Mouse (Mus musculus): ENCODE results near the gene Gm47959.
"Not testable (repeated sequence)": the region's sequence is repeated elsewhere in the genome, so short reads cannot be mapped to it uniquely, and the experiment has no call there.

Gene Gm47959

DNA sequence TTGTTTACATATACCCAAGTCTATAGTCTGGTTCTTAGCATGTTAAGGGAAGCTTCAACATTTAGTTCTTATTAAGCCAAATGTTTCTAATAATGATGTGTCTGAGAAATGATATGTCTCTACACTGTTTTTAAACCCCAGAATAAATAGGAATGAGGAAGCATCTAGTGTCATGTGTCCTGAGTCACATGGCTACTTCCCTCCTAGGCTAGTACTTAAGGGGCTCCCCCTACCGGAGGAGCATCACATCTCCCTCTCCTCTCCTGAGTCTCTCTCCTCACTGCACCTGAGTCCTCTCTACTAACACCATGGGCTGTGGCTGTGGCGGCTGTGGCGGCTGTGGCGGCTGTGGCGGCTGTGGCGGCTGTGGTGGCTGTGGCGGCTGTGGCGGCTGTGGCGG is at the start of gene Gm47959:
Gm47959 (plus strand) TSS at position 243 of the 400 bp plus-strand sequence.
- not testable (repeated sequence) for DNase-seq (ENCODE audit: low spot score in 2 of 2)

DNA sequence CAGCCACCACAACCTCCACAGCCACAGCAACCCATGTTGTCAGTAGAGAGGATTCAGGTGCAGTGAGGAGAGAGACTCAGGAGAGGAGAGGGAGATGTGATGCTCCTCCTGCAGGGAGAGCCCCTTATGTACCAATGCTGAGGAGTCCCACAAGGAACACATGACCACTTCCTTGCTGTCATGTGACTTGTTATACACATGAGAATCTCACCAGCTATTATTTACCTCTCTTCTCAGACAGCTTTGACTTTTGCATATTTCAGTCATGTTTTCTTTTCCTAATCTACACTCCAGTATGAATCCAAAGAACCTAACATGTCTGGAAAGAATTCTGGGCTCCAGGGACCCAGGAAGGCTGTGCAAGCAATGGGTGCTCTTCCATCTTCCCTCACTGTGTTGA is 44.4 kb upstream of the Gm47959 start, which contains the start of gene Gm7544:
Gm7544 (minus strand) TSS at position 101 of the 400 bp plus-strand sequence.
- not testable (repeated sequence) for DNase-seq (ENCODE audit: low spot score in 2 of 2)

DNA sequence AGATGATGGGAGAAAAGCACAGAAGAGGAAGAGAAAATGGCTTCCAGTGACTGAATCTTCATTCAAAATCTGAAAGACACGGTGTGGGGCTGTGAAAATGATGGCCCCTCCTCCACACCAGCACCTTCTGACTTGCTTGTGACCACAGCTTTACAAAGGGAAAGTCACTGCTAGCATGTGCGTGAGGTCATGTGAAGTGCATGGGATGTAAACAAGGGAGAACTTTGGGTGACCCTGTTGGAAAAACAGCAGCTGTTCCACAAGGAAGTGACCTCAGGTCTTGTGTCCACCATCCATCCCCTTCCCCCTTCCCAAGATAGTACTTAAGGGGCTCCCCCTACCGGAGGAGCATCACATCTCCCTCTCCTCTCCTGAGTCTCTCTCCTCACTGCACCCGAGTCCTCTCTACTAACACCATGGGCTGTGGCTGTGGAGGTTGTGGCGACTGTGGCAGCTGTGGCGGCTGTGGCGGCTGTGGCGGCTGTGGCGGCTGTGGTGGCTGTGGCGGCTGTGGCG is 40.4 kb upstream of the Gm47959 start, which contains the start of gene Gm47955:
Gm47955 (plus strand) TSS at position 417 of the 516 bp plus-strand sequence.
- DNase-seq (ENCODE audit: low spot score in 2 of 2): no peak

- no peak for DNase-seq (ENCODE audit: low spot score in 2 of 2)
Observed at GRCm38 (mm10) chr1:82966413-82966812, 33.9 kb upstream of the Gm47959 start.

DNA sequence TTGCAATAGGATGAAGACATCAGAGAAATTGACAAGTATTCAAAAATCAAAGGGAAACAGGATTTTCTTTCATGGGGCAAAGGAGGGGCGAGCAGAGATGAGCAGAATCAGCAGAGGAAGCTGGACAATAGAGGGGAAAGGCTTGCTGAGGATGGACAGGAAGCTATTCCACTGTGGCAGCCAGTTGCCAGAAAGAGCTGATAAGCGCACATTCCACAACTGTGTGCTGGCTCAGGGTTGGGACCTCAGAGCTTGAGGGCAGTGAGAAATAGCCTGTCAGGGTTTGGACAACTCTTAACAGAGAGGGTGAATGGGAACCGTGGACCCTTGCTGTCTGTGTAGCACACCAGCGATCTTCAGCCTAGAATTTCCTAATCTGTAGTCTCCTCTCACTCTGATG is 28.3 kb upstream of the Gm47959 start:
- no peak for DNase-seq (ENCODE audit: low spot score in 2 of 2)

DNA sequence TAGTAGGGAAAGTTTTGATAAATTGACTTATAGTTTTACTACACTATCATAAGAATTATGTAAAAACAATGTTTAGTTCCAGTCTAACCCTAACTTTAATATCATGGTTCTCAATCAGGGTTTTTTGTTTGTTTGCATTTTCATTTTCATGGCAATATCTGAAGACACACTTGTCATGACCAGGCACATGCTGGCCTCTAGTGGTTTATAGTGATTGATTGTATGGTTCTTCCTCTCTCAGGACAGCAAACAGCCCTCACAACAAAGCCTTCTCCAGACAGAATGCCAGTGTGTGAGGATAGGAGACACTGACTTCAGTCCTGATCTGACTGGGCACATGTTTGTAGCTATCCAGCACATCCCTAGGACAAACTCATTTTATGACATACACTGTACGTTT is 27.1 kb upstream of the Gm47959 start:
- no peak for DNase-seq (ENCODE audit: low spot score in 2 of 2)

DNA sequence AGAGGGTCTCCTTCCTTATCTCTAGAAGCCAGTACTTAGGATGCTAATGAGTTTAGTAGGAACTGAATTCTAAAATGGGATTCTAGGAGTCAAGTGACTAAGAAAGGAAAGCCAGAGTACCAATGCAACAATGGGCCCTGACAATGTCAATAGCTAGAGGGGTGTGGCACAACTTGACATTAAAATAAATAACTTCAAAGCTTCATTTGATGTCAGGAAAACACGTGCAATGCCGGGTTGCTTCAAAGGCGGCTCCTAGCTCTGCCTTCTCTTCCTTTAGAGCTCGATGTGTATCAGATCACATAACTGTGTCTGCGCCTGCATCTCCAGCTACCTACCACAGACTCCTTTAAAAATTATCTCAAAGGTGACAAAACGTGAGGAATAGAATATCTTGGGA is 26.4 kb upstream of the Gm47959 start:
- no peak for DNase-seq (ENCODE audit: low spot score in 2 of 2)

- DNase-seq (ENCODE audit: low spot score in 2 of 2): no peak
Observed at GRCm38 (mm10) chr1:82974342-82974741, 26.0 kb upstream of the Gm47959 start.

DNA sequence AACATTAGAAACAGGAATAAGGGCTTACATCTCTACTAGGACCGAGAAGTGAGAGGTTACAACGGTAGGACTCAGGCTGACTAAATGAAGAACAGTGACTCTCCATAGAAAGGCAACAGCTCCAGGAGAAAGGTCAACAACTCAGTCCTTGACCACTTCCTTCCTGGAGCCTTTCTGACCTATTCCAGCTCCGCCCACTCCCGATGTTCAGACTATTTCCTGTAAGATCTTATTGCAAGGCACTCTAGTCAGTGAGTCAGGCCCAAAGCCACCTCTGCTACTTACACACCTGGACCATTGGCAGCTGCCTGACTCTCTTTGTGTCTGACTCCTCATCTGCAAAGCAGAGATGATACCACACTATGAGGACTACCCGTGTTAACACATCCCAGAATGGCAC is 24.6 kb upstream of the Gm47959 start:
- no peak for DNase-seq (ENCODE audit: low spot score in 2 of 2)

GRCm38 (mm10) chr1:82977840-82978239 is 22.5 kb upstream of the Gm47959 start:
- no peak for DNase-seq (ENCODE audit: low spot score in 2 of 2)

GRCm38 (mm10) chr1:82986738-82987137 is 13.6 kb upstream of the Gm47959 start:
- DNase-seq (ENCODE audit: low spot score in 2 of 2): no peak

DNA sequence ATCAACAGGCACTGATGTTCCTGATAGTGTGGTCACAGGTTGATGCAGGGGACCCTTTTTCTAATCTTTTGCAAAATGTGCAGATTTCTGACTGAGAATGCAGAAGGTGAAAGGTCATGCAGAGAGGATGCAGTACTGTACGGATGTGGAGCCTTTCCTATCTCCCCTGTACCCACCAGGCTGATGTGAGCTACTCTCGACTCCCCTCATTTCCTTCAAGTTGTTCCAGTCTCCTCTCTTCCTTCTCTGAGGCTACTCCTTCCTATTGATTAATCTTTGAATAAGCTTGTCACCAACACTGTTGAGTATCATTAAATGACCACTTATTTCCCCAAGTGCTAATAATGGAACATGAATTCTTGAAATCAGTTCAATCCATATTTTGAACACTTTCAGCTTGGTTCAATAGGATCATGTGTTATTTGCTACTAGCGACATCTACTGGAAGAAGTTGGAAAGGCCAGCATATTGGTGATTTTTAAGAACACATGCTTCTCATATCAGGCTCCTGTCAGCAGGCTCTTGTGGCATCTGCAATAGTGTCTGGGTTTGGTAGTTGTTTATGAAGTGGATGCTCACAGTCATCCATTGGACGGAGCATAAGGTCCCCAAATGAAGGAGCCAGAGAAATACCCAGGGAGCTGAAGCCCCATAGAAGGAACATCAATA is 12.7 kb upstream of the Gm47959 start:
- DNase-seq (ENCODE audit: low spot score in 2 of 2): peak in 1 of 2 experiments; percentile 27

DNA sequence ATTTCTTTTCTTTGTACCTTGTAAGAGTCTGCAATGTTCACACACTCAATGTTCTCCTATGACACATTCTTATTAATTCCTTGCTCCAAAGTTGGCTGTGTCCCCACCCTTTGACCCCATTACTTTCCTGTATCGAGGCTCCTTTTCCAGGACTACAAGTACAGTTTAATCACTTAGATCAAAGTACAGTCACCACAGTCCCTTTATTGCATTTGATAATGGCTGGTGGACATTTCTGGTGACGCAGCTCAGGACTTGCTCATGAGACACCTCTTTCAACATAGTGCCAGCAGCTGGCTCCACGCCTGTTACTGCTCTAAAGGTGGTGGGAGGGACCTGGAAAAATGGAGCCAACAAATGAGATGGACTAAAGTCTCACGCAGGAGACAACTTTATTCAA is 9.3 kb upstream of the Gm47959 start:
- no peak for DNase-seq (ENCODE audit: low spot score in 2 of 2)

- no peak for DNase-seq (ENCODE audit: low spot score in 2 of 2)
Observed at GRCm38 (mm10) chr1:82991596-82991995, 8.8 kb upstream of the Gm47959 start.

- DNase-seq (ENCODE audit: low spot score in 2 of 2): no peak
Observed at GRCm38 (mm10) chr1:82992093-82992492, 8.3 kb upstream of the Gm47959 start.

- DNase-seq (ENCODE audit: low spot score in 2 of 2): no peak
Observed at GRCm38 (mm10) chr1:82993947-82994346, 6.4 kb upstream of the Gm47959 start.

DNA sequence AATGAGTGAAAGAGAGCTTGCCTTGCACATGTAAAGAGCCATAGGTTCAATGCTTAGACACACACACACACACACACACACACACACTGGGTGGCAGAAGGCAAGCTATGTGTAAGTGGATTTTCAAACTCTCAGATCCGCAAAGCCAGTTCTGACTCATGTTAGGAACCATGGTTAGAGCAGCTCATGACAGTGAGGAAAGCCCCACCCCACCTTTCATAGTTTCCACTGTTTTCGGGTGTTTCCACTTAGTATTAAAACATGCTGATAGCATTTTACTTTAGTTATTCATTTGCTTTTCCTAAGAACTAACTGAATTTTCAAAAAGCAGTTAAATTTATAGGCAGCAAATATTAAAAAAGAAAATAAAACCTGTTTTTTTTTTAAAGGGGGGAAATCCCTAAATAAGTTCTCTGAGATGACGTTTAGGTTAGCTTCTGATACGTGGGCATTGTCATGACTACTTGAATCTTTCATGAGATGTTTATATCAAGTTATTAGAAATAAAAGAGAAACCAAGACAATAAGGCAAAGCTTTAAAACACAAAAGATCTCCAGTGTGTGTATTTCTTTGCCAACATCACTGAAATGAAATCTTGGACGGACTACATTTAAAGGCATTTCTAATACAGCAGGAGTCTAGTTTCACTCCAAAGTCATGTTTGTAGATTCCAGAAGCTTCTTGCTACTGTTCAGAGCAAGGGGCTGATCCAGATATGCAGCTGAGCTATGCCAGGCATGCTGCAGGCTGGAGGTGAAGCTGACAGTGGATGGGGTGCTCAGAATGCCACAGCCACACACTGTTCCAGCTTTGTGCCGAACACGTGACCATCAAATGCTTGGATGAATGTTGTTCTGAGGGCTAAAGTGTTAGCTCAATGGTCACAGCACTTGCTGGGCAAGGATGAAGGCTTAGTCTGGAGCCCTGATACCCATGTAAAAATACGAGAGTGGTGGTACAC is 6.2 kb downstream of the Gm47959 start:
- no peak for DNase-seq (ENCODE audit: low spot score in 2 of 2)

- DNase-seq (ENCODE audit: low spot score in 2 of 2): no peak
Observed at GRCm38 (mm10) chr1:83007471-83007870, 7.1 kb downstream of the Gm47959 start.

DNA sequence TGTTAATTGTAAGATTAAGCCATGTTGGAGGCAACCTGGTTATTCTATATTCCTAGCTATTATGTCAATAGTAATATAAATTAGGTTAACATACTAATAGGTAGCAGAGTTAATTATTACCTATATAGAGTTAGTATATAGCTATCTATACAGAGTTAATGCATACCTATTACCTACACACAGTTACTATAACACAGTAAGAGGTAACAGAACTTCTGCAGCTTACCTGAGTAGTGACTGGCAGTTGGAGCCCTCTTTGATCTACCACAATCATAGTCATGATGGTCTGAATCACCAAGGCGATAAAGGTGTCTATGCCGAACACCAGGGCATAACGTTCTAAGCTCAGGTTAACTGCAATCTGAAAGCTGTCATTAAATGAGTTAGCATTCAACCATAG is 14.1 kb downstream of the Gm47959 start:
- no peak for DNase-seq (ENCODE audit: low spot score in 2 of 2)

GRCm38 (mm10) chr1:83015329-83015879 is 15.1 kb downstream of the Gm47959 start:
- DNase-seq (ENCODE audit: low spot score in 2 of 2): no peak

GRCm38 (mm10) chr1:83016556-83016955 is 16.2 kb downstream of the Gm47959 start:
- no peak for DNase-seq (ENCODE audit: low spot score in 2 of 2)

DNA sequence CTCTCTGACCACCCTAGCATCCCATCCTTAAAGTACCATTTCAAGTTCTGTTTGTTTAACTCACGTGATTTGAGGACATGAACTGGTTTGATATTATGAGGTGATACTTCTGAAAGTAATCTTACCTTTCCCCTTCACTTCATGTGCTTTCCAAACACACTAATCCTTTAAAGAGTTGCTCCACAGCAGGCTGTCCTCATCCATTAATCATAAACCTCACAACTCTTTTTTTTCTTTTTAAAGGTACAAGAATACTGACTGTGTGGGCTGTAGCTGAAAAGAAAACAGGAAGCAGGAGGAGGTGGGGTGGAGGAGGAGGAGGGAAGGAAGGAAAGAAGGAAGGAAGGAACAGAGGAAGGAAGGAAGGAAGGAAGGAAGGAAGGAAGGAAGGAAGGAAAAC is 31.6 kb downstream of the Gm47959 start:
- no peak for DNase-seq (ENCODE audit: low spot score in 2 of 2)

Measured in right cerebral cortex, postnatal 36 days (tissue).